Mouse (Mus musculus): ENCODE measurements around the gene Kat5. TPM values are rescaled to one million over a fixed set of nuclear protein-coding genes. Genes with fewer than 3 reads are reported as not detected.

Gene Kat5
- polyA plus RNA-seq, 1 experiment from 2014 or later = 45.6 TPM

DNA sequence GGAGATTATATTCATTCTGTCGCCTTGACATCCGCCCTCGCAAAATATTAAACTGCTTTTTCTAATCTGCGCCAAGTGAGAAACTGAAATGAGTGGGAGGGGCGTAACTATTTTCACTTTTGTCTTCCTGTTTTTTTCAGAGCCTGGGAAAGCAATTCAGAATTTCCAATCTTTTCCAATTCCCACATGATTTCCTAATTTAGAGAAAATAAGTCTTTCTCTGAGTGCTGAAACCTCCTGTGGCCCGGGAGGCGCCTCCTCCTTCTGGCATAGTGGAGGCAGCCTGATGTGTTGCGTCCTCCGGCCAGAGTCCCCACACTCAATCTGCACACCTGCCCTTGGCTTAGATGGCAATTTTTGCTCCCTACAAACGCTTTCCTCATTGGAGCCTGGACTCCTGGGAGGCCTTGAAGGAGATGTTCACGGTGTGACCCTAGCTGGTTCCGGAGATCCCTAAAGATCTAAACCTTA, 26.6 kb upstream of the Kat5 start:
- peaks cover 16% of the 10 kb centered on the region for H3K4me1 ChIP-seq (ENCODE audit: control insufficient read depth, insufficient read depth, low read length)
- peak overlapping the region; percentile 95 for H3K4me2 ChIP-seq (ENCODE audit: low read depth, low read length)
- peaks cover 21% of the 10 kb centered on the region for H3K36me3 ChIP-seq (ENCODE audit: control insufficient read depth, insufficient read depth, low read length)
- H3K27ac ChIP-seq (ENCODE audit: low read depth, low read length) = peak overlapping the region; percentile 92
- H3K27me3 ChIP-seq (ENCODE audit: control insufficient read depth, insufficient read depth, low read length) = no peaks in the 10 kb centered on the region
- peak overlapping the region; percentile 93 for H3K9ac ChIP-seq (replicated peaks; ENCODE audit: low read depth, low read length)
- no peak for ATAC-seq (ENCODE audit: low read depth)
- peak overlapping the region; percentile 87 for H3K4me3 ChIP-seq (ENCODE audit: low read depth, low read length)
- WGBS = 41% methylated on average over 12 of the region's 12 CpGs
- no peaks in the 10 kb centered on the region for H3K9me3 ChIP-seq (ENCODE audit: control insufficient read depth, low read length)

DNA sequence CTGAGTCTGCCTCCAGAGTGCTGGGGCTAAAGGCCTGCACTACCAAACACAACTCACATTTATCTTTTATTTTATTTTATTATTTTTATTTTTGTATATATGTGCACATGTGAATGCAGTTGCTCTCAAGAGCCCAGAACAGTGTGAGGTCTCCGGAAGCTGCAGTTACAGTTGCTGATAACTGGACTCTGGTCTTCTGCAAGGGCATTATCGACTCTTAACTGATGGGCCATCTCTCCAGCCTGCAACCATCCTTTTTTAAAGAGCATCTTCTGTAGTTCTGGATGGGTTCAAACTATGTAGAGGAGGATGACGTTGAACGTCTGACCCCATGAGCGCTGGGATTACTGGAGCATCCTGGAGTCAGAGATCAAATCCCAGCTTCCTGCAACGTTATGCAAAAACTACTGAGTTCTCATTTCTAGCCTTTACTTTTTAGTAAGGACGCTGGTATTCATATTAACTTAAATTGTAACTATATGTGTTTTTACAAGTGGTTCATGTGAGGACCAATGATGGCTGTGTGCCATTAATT, 26.1 kb upstream of the Kat5 start:
- Histone ChIP-seq H3K9me3 (ENCODE audit: control insufficient read depth, low read length) (no peaks in the 10 kb centered on the region), H3K4me3 (ENCODE audit: low read depth, low read length) (no peak overlapping the region), H3K4me1 (ENCODE audit: control insufficient read depth, insufficient read depth, low read length) (peaks cover 16% of the 10 kb centered on the region), H3K27ac (ENCODE audit: low read depth, low read length) (no peak overlapping the region), H3K4me2 (ENCODE audit: low read depth, low read length) (no peak overlapping the region), H3K27me3 (ENCODE audit: control insufficient read depth, insufficient read depth, low read length) (no peaks in the 10 kb centered on the region), H3K36me3 (ENCODE audit: control insufficient read depth, insufficient read depth, low read length) (peaks cover 16% of the 10 kb centered on the region; the same call in 1 of the 2 replicates), H3K9ac (replicated peaks; ENCODE audit: low read depth, low read length) (no peak overlapping the region)
- ATAC-seq (ENCODE audit: low read depth) = no peak
- 86% methylated on average over 7 of the region's 7 CpGs for WGBS

DNA sequence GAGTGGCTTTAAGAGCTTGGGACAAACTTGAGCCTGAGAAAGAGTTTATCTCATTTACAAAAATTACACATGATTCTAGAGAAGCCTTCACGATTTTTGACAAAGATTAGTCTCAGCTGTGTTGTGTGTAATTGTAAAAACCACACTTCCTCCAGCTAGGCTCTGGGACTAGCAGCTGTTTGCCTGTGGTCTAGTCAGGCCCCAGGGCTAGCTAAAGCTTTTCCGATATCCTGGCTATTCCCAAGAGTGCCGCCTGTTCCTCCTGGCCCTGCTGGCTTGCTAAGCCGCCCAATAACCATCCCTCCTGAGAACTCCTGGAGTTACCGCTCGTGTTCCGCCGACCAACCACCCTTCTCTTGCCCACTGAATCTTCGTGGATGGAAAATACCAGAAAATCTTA, 22.1 kb upstream of the Kat5 start:
- H3K4me2 ChIP-seq (ENCODE audit: low read depth, low read length) = no peak overlapping the region
- ATAC-seq (ENCODE audit: low read depth) = no peak

DNA sequence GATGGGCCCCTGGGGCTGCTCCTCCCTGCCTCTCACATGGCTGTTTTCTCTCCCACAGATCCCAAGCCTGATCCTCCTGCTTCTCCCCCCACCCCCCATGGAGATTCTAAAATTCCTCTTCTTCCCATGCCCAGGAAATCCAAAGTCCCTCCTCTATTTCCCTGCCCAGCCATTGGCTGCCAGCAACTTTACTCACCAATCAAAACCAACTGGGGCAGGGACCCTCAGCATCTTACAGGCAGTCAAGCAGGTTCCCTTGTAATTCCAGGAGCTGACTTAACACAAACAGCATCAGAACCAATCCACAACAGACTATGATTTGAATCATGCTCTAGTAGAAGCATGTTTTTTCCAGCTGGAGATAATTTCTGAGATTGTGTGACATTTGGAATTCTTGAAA, 19.9 kb upstream of the Kat5 start:
- no peaks in the 10 kb centered on the region for H3K36me3 ChIP-seq (ENCODE audit: control insufficient read depth, insufficient read depth, low read length)
- H3K4me3 ChIP-seq (ENCODE audit: low read depth, low read length) = no peak overlapping the region
- no peaks in the 10 kb centered on the region for H3K4me1 ChIP-seq (ENCODE audit: control insufficient read depth, insufficient read depth, low read length)
- H3K27ac ChIP-seq (ENCODE audit: low read depth, low read length) = no peak overlapping the region
- H3K4me2 ChIP-seq (ENCODE audit: low read depth, low read length) = no peak overlapping the region
- no peak for ATAC-seq (ENCODE audit: low read depth)
- no peaks in the 10 kb centered on the region for H3K9me3 ChIP-seq (ENCODE audit: control insufficient read depth, low read length)
- no peaks in the 10 kb centered on the region for H3K27me3 ChIP-seq (ENCODE audit: control insufficient read depth, insufficient read depth, low read length)
- H3K9ac ChIP-seq (replicated peaks; ENCODE audit: low read depth, low read length) = no peak overlapping the region

More for the DNA sequence above, 22.1 kb upstream of the Kat5 start:
- no peak overlapping the region for H3K27ac ChIP-seq (ENCODE audit: low read depth, low read length)
- no peak overlapping the region for H3K4me3 ChIP-seq (ENCODE audit: low read depth, low read length)
- peaks cover 5% of the 10 kb centered on the region; the same call in 1 of the 2 replicates for H3K4me1 ChIP-seq (ENCODE audit: control insufficient read depth, insufficient read depth, low read length)
- H3K36me3 ChIP-seq (ENCODE audit: control insufficient read depth, insufficient read depth, low read length) = no peaks in the 10 kb centered on the region
- 77% methylated on average over 9 of the region's 9 CpGs for WGBS
- no peaks in the 10 kb centered on the region for H3K27me3 ChIP-seq (ENCODE audit: control insufficient read depth, insufficient read depth, low read length)
- H3K9me3 ChIP-seq (ENCODE audit: control insufficient read depth, low read length) = no peaks in the 10 kb centered on the region
- no peak overlapping the region for H3K9ac ChIP-seq (replicated peaks; ENCODE audit: low read depth, low read length)

DNA sequence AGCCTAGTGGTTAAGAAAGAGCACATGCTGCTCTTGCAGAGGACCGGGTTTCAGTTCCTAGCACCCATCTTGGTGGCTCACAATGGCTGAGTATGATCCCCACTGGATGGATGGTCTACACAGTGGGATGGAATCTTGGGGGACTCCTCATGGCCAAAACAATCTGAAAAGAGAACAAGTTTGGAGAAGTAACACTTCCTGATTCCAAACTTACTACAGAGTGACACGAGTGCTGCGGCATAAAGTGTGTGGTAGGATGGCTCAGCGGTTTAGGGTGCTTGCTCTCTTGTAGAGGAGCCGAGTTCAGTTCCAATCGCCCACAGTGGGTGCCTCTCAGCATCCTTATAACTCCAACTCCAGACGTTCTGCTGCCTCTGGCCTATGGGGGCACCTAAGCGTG, 15.3 kb upstream of the Kat5 start:
- H3K36me3 ChIP-seq (ENCODE audit: control insufficient read depth, insufficient read depth, low read length) = no peaks in the 10 kb centered on the region
- H3K9ac ChIP-seq (replicated peaks; ENCODE audit: low read depth, low read length) = no peak overlapping the region
- H3K4me2 ChIP-seq (ENCODE audit: low read depth, low read length) = no peak overlapping the region
- no peak for ATAC-seq (ENCODE audit: low read depth)
- H3K4me1 ChIP-seq (ENCODE audit: control insufficient read depth, insufficient read depth, low read length) = no peaks in the 10 kb centered on the region
- H3K27me3 ChIP-seq (ENCODE audit: control insufficient read depth, insufficient read depth, low read length) = no peaks in the 10 kb centered on the region
- WGBS = 82% methylated on average over 8 of the region's 8 CpGs
- no peaks in the 10 kb centered on the region for H3K9me3 ChIP-seq (ENCODE audit: control insufficient read depth, low read length)
- H3K4me3 ChIP-seq (ENCODE audit: low read depth, low read length) = no peak overlapping the region
- H3K27ac ChIP-seq (ENCODE audit: low read depth, low read length) = no peak overlapping the region

DNA sequence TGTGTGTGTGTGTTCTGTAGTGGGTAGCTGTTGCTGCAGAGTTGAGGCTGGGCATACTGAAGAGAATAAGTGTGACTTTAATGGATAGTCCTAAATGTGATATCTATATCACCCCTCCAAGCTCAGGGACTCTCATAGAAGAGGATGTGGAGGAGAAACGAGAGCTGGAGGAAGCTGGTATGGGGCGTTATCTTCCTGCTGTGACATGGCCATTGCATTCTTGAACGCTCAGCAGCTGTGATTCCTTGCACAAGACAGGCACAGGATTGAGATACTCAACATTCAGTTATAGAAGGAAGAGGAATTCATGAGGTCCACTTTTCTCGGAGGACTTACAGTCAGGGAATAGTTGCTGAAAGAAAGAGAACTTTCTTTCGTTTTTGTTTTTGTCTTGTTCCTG, 11.8 kb upstream of the Kat5 start:
- Histone ChIP-seq H3K9me3 (ENCODE audit: control insufficient read depth, low read length) (no peaks in the 10 kb centered on the region), H3K4me2 (ENCODE audit: low read depth, low read length) (no peak overlapping the region), H3K36me3 (ENCODE audit: control insufficient read depth, insufficient read depth, low read length) (no peaks in the 10 kb centered on the region), H3K9ac (replicated peaks; ENCODE audit: low read depth, low read length) (no peak overlapping the region), H3K4me3 (ENCODE audit: low read depth, low read length) (no peak overlapping the region), H3K27me3 (ENCODE audit: control insufficient read depth, insufficient read depth, low read length) (no peaks in the 10 kb centered on the region), H3K4me1 (ENCODE audit: control insufficient read depth, insufficient read depth, low read length) (no peaks in the 10 kb centered on the region), H3K27ac (ENCODE audit: low read depth, low read length) (no peak overlapping the region)
- 85% methylated on average over 5 of the region's 5 CpGs for WGBS
- ATAC-seq (ENCODE audit: low read depth) = no peak

DNA sequence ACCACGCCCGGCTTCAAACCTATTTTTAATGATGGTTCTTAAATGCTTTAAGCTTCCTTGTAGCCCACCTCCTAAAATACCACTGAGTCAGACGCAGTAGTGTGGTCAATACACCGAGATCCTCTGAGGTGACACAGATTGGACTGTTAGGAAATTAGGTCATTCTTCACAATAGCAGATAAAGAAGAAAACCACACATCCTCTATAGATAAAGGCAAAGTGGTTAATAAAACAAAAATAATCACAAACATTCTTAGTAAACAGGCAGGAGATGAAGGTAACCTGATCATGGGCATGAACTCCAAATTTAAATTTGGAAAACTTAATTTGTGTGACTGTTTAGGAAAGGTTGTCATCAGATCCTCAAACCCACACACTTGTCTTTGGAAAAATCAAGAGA, 10.0 kb upstream of the Kat5 start:
- no peak overlapping the region for H3K4me3 ChIP-seq (ENCODE audit: low read depth, low read length)
- no peak for ATAC-seq (ENCODE audit: low read depth)
- 82% methylated on average over 4 of the region's 4 CpGs for WGBS
- no peak overlapping the region for H3K9ac ChIP-seq (replicated peaks; ENCODE audit: low read depth, low read length)
- no peaks in the 10 kb centered on the region for H3K9me3 ChIP-seq (ENCODE audit: control insufficient read depth, low read length)
- no peaks in the 10 kb centered on the region for H3K4me1 ChIP-seq (ENCODE audit: control insufficient read depth, insufficient read depth, low read length)
- H3K36me3 ChIP-seq (ENCODE audit: control insufficient read depth, insufficient read depth, low read length) = no peaks in the 10 kb centered on the region
- H3K27ac ChIP-seq (ENCODE audit: low read depth, low read length) = no peak overlapping the region
- H3K4me2 ChIP-seq (ENCODE audit: low read depth, low read length) = no peak overlapping the region
- no peaks in the 10 kb centered on the region for H3K27me3 ChIP-seq (ENCODE audit: control insufficient read depth, insufficient read depth, low read length)

DNA sequence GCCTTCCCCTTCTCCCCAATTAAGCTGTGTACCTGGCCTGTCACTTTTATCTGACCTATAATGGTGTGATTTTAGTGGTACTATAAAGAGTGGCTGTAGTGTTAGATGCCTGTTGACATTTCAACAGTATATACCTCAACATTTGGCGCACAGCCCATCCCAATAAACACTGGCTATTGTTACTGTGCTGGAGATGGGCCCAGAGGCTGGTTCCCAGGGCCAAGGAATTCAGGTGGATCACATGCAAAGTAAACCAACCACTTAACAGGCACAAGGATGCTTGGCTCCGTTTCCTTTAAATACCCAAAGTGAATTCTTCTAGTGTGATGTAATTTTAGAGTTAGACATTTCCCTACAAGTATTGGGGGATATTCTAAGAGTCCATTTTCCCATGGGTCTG, 4.9 kb upstream of the Kat5 start:
- WGBS = 70% methylated on average over 2 of the region's 2 CpGs
- Histone ChIP-seq H3K4me3 (ENCODE audit: low read depth, low read length) (no peak overlapping the region), H3K9me3 (ENCODE audit: control insufficient read depth, low read length) (no peaks in the 10 kb centered on the region), H3K4me2 (ENCODE audit: low read depth, low read length) (no peak overlapping the region), H3K4me1 (ENCODE audit: control insufficient read depth, insufficient read depth, low read length) (peaks cover 7% of the 10 kb centered on the region), H3K27ac (ENCODE audit: low read depth, low read length) (no peak overlapping the region), H3K27me3 (ENCODE audit: control insufficient read depth, insufficient read depth, low read length) (no peaks in the 10 kb centered on the region), H3K36me3 (ENCODE audit: control insufficient read depth, insufficient read depth, low read length) (no peaks in the 10 kb centered on the region), H3K9ac (replicated peaks; ENCODE audit: low read depth, low read length) (no peak overlapping the region)
- ATAC-seq (ENCODE audit: low read depth) = no peak

DNA sequence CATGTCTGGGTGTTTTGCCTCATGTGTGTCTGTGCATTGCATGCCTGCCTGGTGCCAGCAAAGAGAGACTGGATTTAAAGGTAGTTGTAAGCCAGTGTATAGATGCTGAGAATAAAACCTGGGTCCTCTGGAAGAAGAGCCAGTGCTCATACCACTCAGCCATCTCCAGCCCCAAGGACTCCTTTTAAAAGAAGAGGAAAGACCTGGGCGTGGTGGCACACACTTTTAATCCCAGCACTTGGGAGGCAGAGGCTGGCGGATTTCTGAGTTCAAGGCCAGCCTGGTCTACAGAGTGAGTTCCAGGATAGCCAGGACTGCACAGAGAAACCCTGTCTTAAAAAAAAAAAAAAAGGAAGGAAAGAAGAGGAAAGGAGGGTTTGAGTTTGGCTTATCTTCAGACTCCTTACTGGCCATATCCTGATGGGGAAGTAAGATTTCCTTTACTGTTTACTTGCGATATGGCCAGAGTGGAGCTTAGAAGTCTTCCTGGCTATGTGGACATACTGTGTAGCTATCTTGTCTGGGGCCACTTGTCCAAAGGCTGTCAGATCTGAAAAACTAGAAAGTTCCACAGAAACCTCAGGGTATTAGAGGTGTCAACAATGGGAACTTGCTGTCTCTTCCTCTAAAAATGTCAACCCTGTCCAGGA, 2.9 kb upstream of the Kat5 start:
- no peaks in the 10 kb centered on the region for H3K27me3 ChIP-seq (ENCODE audit: control insufficient read depth, insufficient read depth, low read length)
- 93% methylated on average over 3 of the region's 3 CpGs for WGBS
- no peak overlapping the region for H3K9ac ChIP-seq (replicated peaks; ENCODE audit: low read depth, low read length)
- no peak for ATAC-seq (ENCODE audit: low read depth)
- H3K4me2 ChIP-seq (ENCODE audit: low read depth, low read length) = no peak overlapping the region
- H3K4me3 ChIP-seq (ENCODE audit: low read depth, low read length) = no peak overlapping the region
- peaks cover 6% of the 10 kb centered on the region; the same call in 1 of the 2 replicates for H3K36me3 ChIP-seq (ENCODE audit: control insufficient read depth, insufficient read depth, low read length)
- no peaks in the 10 kb centered on the region for H3K9me3 ChIP-seq (ENCODE audit: control insufficient read depth, low read length)
- no peak overlapping the region for H3K27ac ChIP-seq (ENCODE audit: low read depth, low read length)
- peaks cover 20% of the 10 kb centered on the region for H3K4me1 ChIP-seq (ENCODE audit: control insufficient read depth, insufficient read depth, low read length)

Measured in neural tube, embryonic 14.5 days (tissue).